Mouse (Mus musculus): Measurements from ENCODE around the gene Grm2. TPM values are rescaled to one million over a fixed set of nuclear protein-coding genes. Genes with fewer than 3 reads are reported as not detected.
A peak's percentile ranks its signal among the peaks of the same experiment; 100 is the strongest.

The Grm2 gene
- total and polyA plus RNA-seq, 2 experiments from 2014 or later, result 23.0 to 24.2 TPM

DNA sequence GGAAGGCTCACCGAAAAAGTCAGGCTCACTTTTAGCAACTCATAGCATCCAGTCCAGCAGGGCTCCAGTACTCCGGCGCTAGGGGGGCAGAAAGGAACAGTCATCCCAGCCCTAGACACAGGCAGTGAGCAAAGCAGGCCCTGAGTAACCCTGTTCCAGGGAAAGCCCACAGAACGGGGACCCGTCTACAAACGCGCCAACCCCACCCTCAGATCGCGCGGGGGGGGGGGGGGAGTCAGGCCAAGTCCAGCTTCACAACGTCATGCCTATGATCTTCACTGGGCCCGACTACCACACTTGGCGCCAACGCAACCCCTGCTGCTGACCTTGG is 29.0 kb upstream of the Grm2 start:
- 3% methylated on average over 11 of the region's 14 CpGs for WGBS
- DNase-seq (ENCODE audit: low spot score) (no peak), ATAC-seq (ENCODE audit: low FRiP score) (no peak)
- Histone ChIP-seq H3K27ac (ENCODE audit: low read depth, low read length) (no peak overlapping the region), H3K4me1 (ENCODE audit: insufficient read depth, low read length) (peaks cover 6% of the 10 kb centered on the region; the same call in 1 of the 2 replicates), H3K9me3 (ENCODE audit: low read length) (no peaks in the 10 kb centered on the region), H3K9ac (replicated peaks; ENCODE audit: low read length, poor library complexity, severe bottlenecking) (peak overlapping the region; percentile 77), H3K27me3 (ENCODE audit: insufficient read depth, low read length) (no peaks in the 10 kb centered on the region), H3K36me3 (ENCODE audit: insufficient read depth, low read length) (peaks cover 26% of the 10 kb centered on the region), H3K4me2 (ENCODE audit: low read depth, low read length, poor library complexity, severe bottlenecking) (peak overlapping the region; percentile 79), H3K4me3 (ENCODE audit: low read depth, low read length) (peak overlapping the region; percentile 87)
- no peak for TF ChIP-seq CTCF (IDR thresholded peaks at IDR 0.05)

DNA sequence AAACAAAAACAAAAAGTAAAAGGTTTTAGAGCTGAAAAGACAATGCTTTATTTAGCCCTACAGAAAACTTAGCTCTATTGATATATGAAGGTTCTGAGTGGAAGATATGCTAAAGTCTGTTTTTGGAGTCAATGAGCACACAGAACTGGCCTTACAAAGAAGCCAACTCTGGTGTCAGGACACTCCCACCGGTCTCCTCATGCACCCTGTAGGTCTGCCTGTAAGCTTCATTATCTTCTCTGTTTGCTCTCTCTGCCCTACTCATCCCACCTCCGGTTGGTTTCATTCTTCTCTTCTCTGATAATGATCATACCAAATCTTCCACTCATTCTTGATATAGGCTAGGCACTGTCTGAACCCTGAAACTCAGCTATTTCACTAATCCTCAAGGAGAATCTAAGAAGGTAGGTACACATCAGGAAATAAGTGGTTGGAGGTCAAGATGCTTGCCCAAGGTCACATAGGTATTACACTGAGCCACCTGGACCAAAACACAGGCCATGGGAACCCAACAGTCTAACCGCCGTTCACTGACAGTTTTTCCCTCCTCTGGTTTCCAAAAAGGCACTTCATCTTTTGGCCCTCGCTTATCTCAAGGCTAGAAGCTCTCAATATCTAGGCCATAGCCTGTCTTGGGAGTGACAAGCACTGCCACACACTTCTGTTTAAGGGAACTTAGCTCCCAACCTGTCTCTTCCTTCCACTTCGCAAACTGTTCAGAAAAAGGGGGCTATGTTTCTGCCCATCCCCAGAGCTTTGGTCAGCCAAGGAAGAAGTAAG is 28.4 kb upstream of the Grm2 start:
- H3K4me2 ChIP-seq (ENCODE audit: low read depth, low read length, poor library complexity, severe bottlenecking), result peak overlapping the region; percentile 79
- H3K27me3 ChIP-seq (ENCODE audit: insufficient read depth, low read length), result no peaks in the 10 kb centered on the region
- no peak overlapping the region for H3K27ac ChIP-seq (ENCODE audit: low read depth, low read length)
- ATAC-seq (ENCODE audit: low FRiP score), result no peak
- H3K9me3 ChIP-seq (ENCODE audit: low read length), result no peaks in the 10 kb centered on the region
- peak overlapping the region; percentile 77; the same call in 1 of the 2 replicates for H3K9ac ChIP-seq (replicated peaks; ENCODE audit: low read length, poor library complexity, severe bottlenecking)
- DNase-seq (ENCODE audit: low spot score), result no peak
- WGBS, result 81% methylated on average over 6 of the region's 6 CpGs
- peak overlapping the region; percentile 87 for H3K4me3 ChIP-seq (ENCODE audit: low read depth, low read length)
- peaks cover 6% of the 10 kb centered on the region; the same call in 1 of the 2 replicates for H3K4me1 ChIP-seq (ENCODE audit: insufficient read depth, low read length)
- TF ChIP-seq CTCF (IDR thresholded peaks at IDR 0.05), result no peak
- peaks cover 31% of the 10 kb centered on the region for H3K36me3 ChIP-seq (ENCODE audit: insufficient read depth, low read length)

DNA sequence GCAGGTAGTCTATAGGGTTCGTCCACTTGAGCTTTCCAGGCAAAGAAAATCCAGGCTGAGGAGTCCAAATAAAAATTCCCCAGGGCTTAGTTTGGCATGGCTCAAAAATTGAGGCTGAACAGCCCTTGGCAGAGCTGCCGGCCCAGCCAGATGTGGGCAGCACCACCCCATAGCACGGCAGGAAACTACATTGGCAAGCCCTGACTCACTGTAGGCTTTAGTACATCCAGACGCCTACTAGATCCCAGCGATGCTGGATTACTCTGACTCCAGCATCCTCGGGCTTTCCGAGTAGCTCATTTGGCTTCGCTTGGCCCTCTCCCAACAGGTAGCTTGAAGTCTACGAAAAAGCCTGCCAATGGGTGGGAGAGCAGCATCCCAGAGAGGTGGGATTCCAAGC is 25.1 kb upstream of the Grm2 start:
- ATAC-seq (ENCODE audit: low FRiP score) (no peak), DNase-seq (ENCODE audit: low spot score) (no peak)
- Histone ChIP-seq H3K4me3 (ENCODE audit: low read depth, low read length) (no peak overlapping the region), H3K4me1 (ENCODE audit: insufficient read depth, low read length) (0 out of 2 replicates have a peak, but pooled peaks cover 3% of the 10 kb centered on the region), H3K36me3 (ENCODE audit: insufficient read depth, low read length) (peaks cover 37% of the 10 kb centered on the region), H3K9ac (replicated peaks; ENCODE audit: low read length, poor library complexity, severe bottlenecking) (no peak overlapping the region), H3K27ac (ENCODE audit: low read depth, low read length) (no peak overlapping the region), H3K9me3 (ENCODE audit: low read length) (no peaks in the 10 kb centered on the region), H3K4me2 (ENCODE audit: low read depth, low read length, poor library complexity, severe bottlenecking) (no peak overlapping the region), H3K27me3 (ENCODE audit: insufficient read depth, low read length) (no peaks in the 10 kb centered on the region)
- WGBS, result 87% methylated on average over 9 of the region's 9 CpGs
- TF ChIP-seq CTCF (IDR thresholded peaks at IDR 0.05), result no peak

DNA sequence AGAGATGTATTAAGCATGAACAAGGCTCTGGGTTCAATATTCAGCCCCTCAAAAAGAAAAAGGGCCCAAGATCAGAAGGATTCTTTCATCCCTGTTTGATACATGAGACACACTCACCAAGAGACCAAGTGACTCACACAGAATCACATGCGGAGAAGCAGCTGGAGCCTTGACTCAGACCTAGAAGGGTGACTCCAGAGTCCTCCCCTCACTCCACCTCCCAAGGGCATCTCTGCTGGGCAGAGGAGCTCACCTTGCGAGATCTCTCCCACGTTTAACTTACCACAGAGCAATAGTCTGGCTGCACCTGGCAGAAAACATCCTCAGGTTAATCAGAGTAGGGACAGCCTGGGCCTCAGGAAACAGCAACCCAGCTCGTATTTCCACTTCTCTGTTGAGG is 22.4 kb upstream of the Grm2 start:
- Histone ChIP-seq H3K36me3 (ENCODE audit: insufficient read depth, low read length) (peaks cover 42% of the 10 kb centered on the region), H3K9me3 (ENCODE audit: low read length) (no peaks in the 10 kb centered on the region), H3K27ac (ENCODE audit: low read depth, low read length) (no peak overlapping the region), H3K9ac (replicated peaks; ENCODE audit: low read length, poor library complexity, severe bottlenecking) (no peak overlapping the region), H3K4me1 (ENCODE audit: insufficient read depth, low read length) (no peaks in the 10 kb centered on the region), H3K4me2 (ENCODE audit: low read depth, low read length, poor library complexity, severe bottlenecking) (no peak overlapping the region), H3K4me3 (ENCODE audit: low read depth, low read length) (no peak overlapping the region), H3K27me3 (ENCODE audit: insufficient read depth, low read length) (no peaks in the 10 kb centered on the region)
- WGBS, result 76% methylated on average over 4 of the region's 4 CpGs
- no peak for DNase-seq (ENCODE audit: low spot score)
- no peak for ATAC-seq (ENCODE audit: low FRiP score)
- no peak for TF ChIP-seq CTCF (IDR thresholded peaks at IDR 0.05)

- Histone ChIP-seq H3K9ac (replicated peaks; ENCODE audit: low read length, poor library complexity, severe bottlenecking) (no peak overlapping the region), H3K4me1 (ENCODE audit: insufficient read depth, low read length) (no peaks in the 10 kb centered on the region), H3K27me3 (ENCODE audit: insufficient read depth, low read length) (no peaks in the 10 kb centered on the region), H3K4me2 (ENCODE audit: low read depth, low read length, poor library complexity, severe bottlenecking) (no peak overlapping the region), H3K27ac (ENCODE audit: low read depth, low read length) (no peak overlapping the region), H3K4me3 (ENCODE audit: low read depth, low read length) (no peak overlapping the region), H3K9me3 (ENCODE audit: low read length) (no peaks in the 10 kb centered on the region), H3K36me3 (ENCODE audit: insufficient read depth, low read length) (peaks cover 47% of the 10 kb centered on the region)
- ATAC-seq (ENCODE audit: low FRiP score) (no peak), DNase-seq (ENCODE audit: low spot score) (no peak)
- TF ChIP-seq CTCF (IDR thresholded peaks at IDR 0.05), result no peak
- 91% methylated on average over 5 of the region's 5 CpGs for WGBS
Observed at GRCm38 (mm10) chr9:106677702-106678101, 21.8 kb upstream of the Grm2 start.

- Histone ChIP-seq H3K27ac (ENCODE audit: low read depth, low read length) (no peak overlapping the region), H3K9me3 (ENCODE audit: low read length) (no peaks in the 10 kb centered on the region), H3K4me3 (ENCODE audit: low read depth, low read length) (no peak overlapping the region), H3K27me3 (ENCODE audit: insufficient read depth, low read length) (no peaks in the 10 kb centered on the region), H3K9ac (replicated peaks; ENCODE audit: low read length, poor library complexity, severe bottlenecking) (no peak overlapping the region), H3K4me1 (ENCODE audit: insufficient read depth, low read length) (no peaks in the 10 kb centered on the region), H3K36me3 (ENCODE audit: insufficient read depth, low read length) (peaks cover 50% of the 10 kb centered on the region), H3K4me2 (ENCODE audit: low read depth, low read length, poor library complexity, severe bottlenecking) (no peak overlapping the region)
- DNase-seq (ENCODE audit: low spot score), result no peak
- WGBS, result 58% methylated on average over 4 of the region's 4 CpGs
- no peak for TF ChIP-seq CTCF (IDR thresholded peaks at IDR 0.05)
- ATAC-seq (ENCODE audit: low FRiP score), result no peak
Observed at GRCm38 (mm10) chr9:106676571-106676970, 20.7 kb upstream of the Grm2 start.
